Mouse (Mus musculus) C2C12 (cell line): ENCODE measurements around the gene Gm11397.
"Not testable (repeated sequence)": the region's sequence is repeated elsewhere in the genome, so short reads cannot be mapped to it uniquely, and the experiment has no call there.

ENCODE experiments used
- CTCF ChIP-seq: IDR thresholded peaks from one replicate; pipeline ENCODE4 v1.5.1; 2011; ENCODE audit not compliant: control insufficient read depth, insufficient read depth, insufficient read length
- MYOD1 ChIP-seq: IDR thresholded peaks from one replicate; pipeline ENCODE4 v1.6.1; 2011; ENCODE audit warnings: low read depth; ENCODE audit not compliant: control insufficient read depth, insufficient read length

DNA sequence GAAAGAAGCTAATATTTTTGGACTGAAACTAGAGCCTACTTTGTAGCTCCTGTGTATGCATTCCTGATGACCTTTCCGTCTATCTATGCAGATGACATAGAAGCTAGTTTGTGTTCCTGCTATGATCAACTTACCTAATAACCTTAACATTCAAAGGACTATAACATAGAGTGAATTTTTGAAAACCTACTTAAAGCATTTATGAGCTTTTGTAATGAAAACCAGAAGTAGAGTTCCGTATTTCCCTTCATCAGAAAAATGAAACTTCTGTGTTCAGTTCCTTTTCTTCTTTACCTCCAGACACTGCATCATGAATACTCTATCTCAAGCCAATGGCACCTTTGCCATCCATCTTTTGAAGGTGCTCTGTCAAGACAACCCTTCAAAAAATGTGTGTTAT, at the start of gene Gm11397:
- not testable (repeated sequence) for TF ChIP-seq MYOD1, CTCF
